Mouse (Mus musculus) stomach, postnatal 0 days (tissue): Measurements from ENCODE around the gene Atp2a1.
"Not testable (repeated sequence)": the region's sequence is repeated elsewhere in the genome, so short reads cannot be mapped to it uniquely, and the experiment has no call there.

ENCODE experiments used
- CTCF ChIP-seq: IDR thresholded peaks from 2 replicates; pipeline ENCODE4 v1.5.1; 2016; ENCODE audit warnings: antibody characterized with exemption, low read depth, mild to moderate bottlenecking, moderate library complexity
- EP300 ChIP-seq: optimal IDR thresholded peaks from 2 replicates; pipeline ENCODE3; 2016; ENCODE audit warnings: antibody characterized with exemption

DNA sequence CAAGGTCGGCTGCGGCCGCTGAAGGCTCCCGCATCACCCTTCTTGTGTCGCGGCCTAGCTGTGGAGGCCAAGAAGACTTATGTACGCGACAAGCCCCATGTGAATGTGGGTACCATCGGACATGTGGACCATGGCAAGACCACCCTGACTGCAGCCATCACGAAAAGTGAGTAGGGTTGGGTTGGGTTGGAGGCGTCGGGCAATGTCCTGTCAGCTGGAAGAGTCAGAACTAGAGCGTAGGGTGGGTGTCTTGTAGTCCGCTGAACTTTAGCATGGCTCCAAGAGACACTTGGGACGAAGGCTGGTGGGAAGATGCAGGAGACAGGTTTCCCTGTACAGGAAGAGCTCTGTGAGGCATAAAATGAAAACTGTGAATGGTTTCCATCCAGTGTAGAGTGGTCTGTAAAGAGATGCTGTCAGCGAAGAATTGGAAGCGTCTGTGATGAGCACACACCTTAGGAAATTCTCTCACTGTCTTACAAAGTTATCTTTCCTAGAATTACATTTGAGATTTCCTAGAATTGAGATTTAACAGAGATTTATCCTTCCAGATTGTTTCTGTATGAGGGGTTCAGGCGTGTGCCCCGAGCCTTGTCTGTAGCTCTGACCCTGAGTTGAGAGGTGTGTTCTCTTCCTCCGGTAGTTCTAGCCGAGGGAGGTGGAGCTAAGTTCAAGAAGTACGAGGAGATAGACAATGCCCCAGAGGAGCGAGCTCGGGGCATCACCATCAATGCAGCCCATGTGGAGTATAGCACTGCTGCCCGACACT lies 24.9 kb upstream of the Atp2a1 start:
- not testable (repeated sequence) for TF ChIP-seq CTCF, EP300
